Mouse (Mus musculus): ENCODE results near the gene Gjd3.
"Not testable (repeated sequence)": the region's sequence is repeated elsewhere in the genome, so short reads cannot be mapped to it uniquely, and the experiment has no call there.

Gene Gjd3

DNA sequence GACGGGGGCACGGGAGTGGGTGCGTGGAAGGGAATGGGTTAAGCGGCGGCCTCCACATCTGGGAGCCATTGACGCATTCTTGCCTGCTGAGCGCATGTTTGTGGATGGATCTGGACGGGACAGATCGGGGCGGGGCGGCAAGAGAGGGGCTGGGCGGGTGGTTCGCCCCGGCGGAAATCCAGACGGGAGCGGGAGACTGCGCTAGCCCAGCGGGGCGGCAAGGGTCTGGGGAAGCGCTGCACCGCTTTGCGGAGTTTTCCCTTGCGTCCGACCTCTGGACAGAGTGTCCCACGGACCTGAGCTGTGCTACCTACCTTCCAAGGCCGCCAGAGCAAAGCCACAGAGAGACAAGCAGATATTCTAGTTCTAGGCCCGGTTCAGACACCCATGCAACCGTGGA lies 46.6 kb downstream of the Gjd3 start:
- intact Hi-C loops (cut with DNase I): no loop called here

DNA sequence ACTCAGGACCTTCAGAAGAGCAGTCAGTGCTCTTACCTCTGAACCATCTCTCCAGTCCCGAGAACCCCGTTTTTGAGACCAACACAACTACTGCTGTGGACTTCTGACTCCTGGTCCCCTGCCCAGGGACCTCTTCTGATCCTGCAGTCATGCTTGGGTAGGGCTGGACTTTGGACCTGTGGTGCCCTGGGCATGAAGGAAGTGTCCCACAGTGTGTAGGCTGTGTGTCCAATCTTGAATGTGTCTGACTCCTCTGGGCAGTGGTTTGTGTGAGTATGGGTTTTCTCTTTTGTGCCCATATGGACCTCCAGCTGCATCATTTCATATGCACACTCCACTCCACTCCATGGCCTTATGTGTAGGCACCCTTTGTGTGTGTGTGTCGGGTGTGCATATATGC lies 47.7 kb downstream of the Gjd3 start:
- intact Hi-C loops (cut with DNase I): no loop called here

DNA sequence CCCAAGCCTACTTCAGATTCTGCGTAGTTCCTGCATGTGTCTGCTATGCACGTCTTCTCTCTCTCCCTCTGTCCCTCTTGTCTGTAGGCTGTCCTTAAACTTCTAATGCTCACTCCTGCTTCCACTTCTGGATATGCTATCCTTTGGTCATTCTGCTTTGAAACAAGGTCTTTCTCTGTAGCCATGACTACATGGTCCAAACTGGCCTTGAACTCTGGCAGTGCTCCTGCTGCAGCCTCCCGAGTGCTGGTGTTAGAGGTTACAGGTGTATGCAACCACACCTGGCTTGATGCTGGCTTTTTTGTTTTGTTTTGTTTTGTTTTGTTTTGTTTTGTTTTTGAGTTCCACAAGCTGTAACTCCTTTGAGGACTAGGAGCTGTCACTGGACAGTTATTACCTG lies 48.4 kb downstream of the Gjd3 start:
- intact Hi-C loops (cut with DNase I): no loop called here

DNA sequence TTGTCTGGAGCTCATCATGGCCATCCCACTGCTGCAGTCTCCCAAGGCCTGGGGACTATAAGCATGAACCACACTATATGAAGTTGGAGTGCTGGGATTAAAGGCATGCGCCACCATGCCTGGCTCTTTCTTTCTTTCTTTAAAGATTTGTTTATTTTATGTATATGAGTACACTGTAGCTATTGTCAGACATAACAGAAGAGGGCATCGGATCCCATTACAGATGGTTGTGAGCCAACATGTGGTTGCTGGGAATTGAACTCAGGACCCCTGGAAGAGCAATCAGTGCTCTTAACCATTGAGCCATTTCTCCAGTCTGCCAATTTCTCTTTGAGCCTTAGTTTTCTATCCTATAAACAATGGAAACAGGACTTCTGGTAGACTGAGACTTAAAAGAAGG lies 49.0 kb downstream of the Gjd3 start:
- intact Hi-C loops (cut with DNase I): not testable (repeated sequence)

DNA sequence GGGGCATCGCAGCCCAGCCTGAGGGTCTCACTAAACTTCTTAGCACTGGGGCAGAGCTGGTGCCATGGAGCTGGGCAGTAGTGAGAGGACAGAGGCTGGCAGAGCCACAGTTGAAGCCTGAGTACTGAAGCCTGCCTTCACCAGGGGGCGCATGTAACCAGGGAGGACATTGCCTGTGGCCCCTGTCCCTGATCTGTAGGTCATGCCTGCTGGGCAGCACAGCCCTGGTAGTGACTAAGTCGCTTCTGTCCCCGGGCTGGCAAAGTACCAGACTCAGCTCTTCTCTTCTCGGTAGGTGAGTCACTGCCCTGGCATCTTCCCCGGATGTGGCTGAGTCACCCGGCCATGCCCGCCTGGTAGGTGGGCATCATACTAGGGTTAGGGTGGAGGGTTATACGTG lies 49.7 kb downstream of the Gjd3 start:
- intact Hi-C loops (cut with DNase I): no loop called here

DNA sequence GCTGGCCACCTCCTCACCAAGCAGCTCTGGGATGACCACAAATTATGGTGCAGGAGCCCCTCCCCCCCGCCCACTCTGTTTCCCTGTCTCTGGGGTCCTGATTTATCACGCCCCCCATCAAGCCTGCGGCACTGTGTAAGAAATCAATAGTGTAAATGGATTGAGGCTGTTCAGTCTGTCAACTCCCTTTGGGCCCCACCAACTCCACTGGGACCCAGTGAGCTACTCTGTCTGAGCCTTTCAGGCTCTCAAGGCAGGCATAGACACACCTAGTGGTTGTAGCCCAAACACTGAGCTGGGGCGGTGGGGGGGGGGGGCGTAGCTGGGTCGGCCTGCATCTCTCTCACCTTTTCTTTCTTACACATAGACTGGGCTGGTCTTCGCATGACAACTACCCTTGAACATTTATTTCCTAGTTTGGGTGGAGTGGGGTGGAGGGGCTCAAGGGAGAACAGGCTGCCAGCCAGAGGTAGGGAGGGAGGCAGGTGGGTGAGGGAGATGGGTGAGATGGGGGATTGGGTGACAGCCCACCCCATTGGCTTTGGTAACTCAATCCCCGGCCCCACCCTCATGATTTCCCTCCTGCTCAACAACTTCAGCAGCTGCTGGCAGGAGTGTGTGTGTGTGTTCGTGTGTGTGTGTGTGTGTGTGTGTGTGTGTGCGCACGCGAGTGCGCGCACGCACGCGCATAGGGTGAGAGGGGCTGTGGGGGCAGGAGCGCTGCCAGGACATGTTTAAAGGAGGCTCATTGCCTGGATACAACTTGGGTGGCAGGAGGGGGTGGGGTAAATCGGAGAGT lies 50.3 kb downstream of the Gjd3 start:
- intact Hi-C loops (cut with DNase I): no loop called here

All from adrenal gland (tissue).